Mouse (Mus musculus): ENCODE data around the gene Ehhadh.

GRCm38 (mm10) chr16:21778293-21778866, 9.2 kb downstream of the Ehhadh start:
- TF ChIP-seq CTCF (IDR thresholded peaks at IDR 0.05; ENCODE audit: low read depth, low read length) (no peak), POLR2A (IDR thresholded peaks at IDR 0.05; ENCODE audit: insufficient read depth, low read length) (no peak), EP300 (IDR thresholded peaks at IDR 0.05; ENCODE audit: insufficient read depth, low read depth, low read length) (no peak)

Data from ES-Bruce4 (cell line).